Mouse (Mus musculus) CH12F3 (cell line): ENCODE data around the gene Flt3l.
"Not testable (repeated sequence)": the region's sequence is repeated elsewhere in the genome, so short reads cannot be mapped to it uniquely, and the experiment has no call there.

Source experiments
- in situ Hi-C: fragments of 300-500 bp; cut with MboI; formaldehyde crosslinking; loops from 2 replicates; pipeline ENCODE4 v1.14.3; 2020; ENCODE audit warnings: low sequenced_read_pairs

Flt3l gene

DNA sequence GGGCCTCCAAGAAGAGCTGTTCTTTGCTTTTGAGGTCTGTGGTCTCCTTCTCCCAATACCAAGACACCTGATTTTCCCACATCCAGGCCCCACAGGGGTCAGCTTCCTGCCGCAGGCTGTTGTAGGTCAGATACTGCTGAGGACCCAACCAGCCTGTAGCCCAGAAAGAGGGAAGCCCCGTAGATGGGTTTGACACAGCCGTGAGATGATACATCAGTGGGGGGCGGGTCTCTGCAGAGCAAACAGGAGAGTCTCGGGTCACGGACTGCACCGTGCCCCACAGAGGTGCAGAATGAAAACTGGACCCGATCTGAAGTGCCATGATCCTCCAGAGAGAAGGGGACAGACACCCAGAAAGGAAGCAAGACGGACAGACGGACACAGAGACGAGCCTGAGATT lies 33.8 kb downstream of the Flt3l start:
- in situ Hi-C loops, result no loop called here

DNA sequence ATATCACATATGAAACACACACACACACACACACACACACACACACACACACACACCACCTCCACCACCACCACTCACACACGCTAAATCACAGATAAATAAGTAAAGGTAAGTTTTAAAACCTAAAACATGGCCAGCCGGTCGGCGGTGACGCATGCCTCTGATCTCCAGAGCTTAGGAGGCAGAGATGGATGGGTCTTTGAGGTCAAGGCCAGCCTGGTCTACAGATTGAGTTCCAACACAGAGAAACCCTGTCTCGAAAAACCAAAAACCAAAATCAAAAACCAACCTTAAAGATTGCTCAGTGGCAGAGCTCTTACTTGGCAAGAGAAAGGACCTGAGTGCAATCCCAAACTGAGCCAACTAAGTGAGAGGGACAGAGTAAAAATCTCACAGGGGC lies 36.2 kb downstream of the Flt3l start:
- in situ Hi-C loops, result no loop called here

DNA sequence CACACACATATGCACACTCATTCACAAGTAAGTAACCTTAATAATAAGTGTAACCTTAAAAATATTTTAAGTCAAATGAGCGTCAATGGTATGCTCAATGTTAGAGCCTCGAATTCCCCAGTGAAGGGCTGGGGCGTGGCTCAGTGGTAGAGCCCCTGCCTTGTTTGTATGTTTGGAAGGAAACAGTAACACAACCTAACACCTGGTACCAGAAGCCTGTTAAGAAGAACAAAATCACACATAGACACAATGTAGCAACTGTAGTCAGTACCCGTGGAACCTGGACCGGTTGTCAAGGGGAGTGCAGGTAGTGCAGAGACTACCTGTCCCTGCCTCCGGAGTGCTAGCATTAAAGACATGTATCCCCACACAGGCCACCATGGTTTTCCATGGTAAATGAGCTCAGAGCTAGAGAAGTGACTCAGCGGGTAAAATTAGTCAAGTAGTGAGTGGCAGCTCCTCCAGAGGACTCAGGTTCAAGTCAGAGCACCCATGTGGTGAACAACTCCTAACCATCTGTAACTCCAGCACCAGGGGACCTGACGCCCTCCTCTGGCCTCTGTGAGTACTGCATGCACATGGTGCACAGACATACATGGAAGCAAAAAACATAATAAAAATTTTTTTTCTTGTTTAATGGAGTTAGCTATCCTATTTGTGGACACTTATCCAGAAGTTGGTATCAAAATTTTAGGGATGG lies 37.5 kb downstream of the Flt3l start:
- in situ Hi-C loops, result no loop called here

DNA sequence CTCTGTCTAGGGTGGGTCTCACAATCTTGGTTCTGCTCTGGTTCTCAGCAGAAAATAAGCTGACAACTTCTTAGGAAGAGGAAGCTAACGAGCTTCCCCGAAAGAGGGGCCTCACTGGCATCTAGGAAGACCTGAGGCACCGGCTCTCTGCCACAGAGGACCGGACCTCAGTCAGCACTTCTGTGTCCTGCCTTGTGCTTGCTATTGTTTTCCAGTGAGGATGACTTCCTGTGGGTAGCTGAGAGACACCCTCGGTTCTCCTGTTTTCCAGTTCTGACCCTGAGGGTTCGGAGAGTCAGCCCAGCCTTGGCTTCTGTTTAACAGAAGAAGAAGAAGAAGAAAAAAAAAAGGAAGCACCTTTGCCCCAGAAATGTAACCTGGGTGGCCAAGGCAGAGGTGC lies 38.8 kb downstream of the Flt3l start:
- in situ Hi-C loops, result no loop called here

DNA sequence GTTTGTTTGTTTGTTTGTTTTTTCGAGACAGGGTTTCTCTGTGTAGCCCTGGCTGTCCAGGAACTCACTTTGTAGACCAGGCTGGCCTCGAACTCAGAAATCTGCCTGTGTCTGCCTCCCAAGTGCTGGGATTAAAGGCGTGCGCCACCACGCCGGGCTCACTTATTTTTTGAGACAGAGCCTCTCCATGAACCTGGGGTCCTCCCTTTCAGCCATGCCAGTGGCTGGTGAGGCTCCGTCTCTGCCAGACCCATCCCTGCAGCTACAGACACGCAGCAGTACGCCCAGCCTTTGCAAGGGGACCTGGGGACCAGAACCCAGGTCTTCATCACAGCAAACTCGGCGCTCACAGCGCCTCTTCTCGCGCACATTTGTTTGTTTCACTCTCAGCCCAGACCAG lies 40.3 kb downstream of the Flt3l start:
- in situ Hi-C loops, result not testable (repeated sequence)

DNA sequence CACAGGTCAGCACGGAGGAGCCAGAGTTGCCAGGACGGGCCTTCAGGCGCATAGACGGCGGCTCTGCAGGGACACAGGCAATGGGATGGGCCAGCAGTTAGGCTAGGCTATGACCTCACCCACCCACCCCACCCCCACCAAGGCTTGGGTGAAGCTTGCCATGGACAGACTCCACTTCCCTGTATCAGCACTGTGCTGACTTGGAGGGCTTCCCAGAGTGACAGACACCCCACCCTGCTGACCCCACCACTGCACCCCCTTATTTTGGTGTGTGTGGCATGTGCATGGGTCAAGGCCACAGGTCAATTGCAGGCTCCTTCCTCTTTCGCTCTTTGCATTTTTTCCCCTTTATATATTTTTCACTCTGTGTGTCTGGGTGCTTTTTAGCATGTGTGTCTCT lies 40.9 kb downstream of the Flt3l start:
- in situ Hi-C loops, result no loop called here

DNA sequence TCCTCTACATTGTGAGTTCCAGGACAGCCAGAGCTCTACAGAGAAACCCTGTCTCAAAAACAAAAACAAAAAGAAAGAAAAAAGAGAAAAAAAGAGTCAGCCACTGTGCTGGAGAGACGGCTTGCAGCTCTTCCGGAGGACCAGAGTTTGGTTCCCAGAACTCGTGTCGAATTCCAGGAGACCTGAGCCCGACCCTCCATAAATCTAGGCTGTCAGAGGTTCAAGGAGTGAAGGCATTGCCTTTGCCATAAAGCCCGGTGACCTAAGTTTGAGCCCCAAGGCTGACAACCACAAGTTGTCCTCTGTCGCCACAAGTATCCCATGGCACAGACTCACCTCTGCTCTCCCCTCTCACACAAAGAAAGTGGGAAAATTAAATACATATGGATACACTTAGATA lies 42.1 kb downstream of the Flt3l start:
- in situ Hi-C loops, result no loop called here

DNA sequence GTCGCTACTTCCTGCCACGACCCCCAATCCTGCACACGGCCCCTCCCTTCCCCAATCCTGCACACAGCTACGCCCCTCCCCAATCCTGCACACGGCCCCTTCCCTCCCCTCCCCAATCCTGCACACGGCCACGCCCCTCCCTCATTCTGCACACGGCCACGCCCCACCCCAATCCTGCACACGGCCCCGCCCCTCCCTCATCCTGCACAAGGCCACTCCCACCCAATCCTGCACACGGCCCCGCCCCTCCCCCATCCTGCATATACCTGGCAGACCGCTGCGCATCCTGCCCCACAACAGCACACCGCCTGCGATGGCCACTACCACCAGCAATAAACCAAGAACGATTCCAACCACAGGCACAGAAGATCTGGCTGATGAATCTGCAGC lies 42.7 kb downstream of the Flt3l start:
- in situ Hi-C loops, result no loop called here

DNA sequence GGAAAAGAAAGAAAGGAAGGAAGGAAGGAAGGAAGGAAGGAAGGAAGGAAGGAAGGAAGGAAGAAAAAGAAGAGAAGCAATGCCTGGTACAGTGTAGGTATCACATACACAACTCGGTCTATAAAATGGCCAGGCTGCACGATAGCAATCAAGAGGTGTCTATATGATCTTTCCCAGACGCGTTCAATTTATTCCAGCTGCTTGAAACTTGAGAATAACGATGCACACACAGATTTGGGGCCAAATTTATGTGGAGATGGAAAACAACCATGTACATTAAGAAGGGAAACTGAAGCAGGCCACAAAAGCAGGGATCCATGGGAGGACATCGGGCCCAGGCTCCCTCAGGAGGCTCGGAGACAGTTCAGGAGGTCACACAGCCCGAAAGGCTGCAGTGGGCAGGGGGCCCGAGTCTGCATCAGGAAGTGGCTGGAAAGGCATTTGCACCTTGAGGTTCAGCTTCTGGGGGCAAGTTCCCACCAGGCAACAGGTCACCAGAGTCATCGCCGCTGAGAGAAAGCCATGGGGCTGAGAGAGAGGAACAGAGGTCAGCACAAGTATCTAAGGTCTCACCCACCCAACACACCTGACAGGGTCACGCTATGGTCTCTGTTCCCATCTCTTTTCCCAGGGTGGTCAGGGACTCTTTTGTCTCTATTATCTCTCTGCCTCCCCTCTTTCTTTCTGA lies 43.3 kb downstream of the Flt3l start:
- in situ Hi-C loops, result no loop called here

DNA sequence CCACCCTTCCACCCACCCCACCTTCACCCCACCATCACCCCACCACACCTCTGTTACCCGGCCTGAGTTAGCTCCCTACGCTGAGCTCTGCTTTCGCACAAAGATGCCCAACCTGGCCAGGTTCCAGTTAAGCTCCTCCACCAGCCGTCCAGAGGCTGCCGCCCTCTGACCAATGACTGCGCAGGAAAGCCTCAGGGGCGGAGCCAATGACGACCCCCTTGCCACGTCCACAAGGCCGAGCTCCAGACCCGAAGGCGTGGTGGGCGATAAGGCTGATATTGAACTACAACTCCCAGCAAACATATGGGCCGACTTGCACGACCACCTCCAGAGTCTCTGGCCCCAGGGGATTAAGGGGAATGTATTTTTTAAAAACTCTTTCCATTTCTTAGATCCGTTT lies 44.2 kb downstream of the Flt3l start, which contains the start of gene Rcn3:
TSS of gene Rcn3 (minus strand) at position 174 of the 400 bp plus-strand sequence.
- in situ Hi-C loops, result no loop called here

DNA sequence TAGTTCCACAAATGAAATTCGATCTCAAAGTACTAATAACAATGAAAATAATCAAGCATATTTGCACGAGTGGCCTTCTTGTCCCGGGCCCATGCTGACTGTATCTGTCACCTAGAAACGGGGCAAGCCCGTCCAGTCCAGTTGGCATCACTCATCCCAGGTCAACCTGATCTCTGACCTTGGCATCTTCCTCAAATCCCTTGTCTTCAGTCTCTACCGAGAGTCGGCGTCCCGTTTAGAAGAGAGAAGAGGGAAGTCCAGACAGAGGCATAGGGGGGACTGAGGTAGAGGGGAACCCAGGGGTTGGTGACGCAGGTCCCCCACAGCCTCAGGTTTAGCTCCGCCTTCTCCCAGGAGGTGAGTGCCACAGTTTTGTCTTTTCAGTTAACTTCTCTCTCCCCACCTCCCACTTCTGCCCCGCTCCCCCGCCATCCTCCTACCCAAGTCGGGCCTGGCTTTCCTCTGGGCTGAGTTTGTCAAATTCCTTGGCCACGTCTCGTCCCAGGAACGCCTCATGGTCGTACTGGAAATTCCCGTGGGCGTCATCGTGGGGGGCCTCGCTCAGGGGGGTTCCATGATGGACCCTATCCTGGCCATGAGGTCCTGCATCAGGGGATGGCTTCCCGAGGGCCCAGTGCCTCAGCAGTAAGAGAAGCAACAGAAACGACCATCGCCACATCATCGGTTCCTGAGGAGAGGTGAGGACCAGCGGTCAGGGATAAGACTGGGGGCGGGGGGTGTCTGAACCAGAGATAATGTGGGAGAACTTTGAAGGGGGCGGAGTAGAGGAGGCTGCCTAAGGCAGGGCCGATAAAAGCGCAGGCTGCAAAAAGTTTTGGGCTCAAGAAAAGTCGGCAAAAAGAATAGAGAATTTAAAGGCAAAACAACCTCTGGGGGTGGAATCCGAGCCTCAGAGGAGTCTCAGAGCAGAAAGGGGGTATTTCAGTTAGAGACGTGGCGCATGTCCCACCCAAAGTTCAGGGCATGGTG lies 44.9 kb downstream of the Flt3l start:
- in situ Hi-C loops, result no loop called here

DNA sequence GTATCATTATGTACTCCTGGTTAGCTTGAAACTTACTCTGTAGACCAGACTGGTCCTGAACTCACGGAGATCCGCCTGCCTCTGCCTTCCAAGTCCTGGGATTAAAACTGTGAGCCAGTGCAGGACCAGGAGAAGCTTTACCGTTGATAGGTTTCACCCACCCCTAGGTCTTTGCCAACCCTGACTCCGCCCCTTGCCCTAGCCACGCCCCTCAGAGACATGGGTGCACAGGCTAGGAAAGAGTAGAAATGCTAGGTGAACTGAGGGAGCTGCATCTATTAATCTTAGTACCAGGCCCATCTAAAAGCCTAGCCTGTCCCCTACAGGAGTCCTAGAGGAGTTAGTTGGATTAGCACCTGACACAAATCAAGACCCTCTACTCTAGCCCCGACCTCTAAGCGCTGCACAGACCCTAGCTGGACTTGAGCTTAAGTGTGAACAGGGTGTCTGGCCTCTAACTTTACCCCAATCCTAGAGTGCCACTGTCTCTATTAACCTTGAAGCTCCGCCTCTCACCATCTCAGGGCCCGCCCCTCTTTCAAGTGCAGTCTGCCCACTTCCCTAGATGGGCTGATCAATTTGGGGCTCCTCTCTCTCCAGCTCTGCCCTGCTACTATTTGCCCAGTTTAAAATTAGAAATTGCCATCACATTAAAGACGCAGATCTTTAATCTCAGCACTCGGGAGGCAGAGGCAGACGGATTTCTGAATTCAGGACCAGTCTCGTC lies 45.8 kb downstream of the Flt3l start:
- in situ Hi-C loops, result no loop called here

DNA sequence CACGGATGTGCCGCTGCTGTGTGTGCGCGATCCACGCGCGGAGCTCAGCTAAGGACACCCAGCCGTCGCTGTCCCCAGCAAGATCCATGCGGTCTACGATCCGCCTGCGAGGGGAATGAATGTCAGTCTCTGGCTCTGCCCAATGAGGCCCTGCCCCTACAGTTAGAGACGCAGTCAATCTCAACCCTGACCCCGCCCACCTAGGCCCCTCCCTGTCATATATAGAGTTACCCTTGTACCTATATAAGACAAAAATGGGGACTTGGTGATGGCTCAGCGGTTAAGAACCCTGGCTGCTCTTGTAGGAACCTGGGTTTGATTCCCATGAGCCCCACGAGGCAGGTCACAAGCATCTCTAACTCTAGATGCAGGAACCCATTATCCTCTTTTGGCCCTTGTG lies 47.6 kb downstream of the Flt3l start:
- in situ Hi-C loops, result no loop called here

DNA sequence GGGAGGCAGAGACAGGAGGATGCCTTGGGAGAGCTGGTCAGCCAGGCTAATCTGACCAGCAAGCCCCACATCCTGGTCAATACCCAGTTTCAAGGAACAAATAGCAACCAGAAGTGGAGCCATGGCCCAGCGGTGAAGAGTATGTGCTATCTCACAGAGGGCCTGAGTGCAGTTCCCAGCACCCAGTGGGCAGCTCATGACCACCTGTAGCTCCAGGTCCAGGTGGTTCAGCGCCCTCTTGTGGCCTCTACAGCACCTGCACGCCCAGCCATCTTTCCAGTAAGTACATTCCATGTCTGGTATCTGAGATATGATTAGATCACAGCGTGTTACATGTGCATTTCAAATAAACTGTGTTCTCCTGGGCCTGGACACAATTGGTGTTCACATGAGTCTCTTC lies 50.1 kb downstream of the Flt3l start:
- in situ Hi-C loops, result no loop called here

DNA sequence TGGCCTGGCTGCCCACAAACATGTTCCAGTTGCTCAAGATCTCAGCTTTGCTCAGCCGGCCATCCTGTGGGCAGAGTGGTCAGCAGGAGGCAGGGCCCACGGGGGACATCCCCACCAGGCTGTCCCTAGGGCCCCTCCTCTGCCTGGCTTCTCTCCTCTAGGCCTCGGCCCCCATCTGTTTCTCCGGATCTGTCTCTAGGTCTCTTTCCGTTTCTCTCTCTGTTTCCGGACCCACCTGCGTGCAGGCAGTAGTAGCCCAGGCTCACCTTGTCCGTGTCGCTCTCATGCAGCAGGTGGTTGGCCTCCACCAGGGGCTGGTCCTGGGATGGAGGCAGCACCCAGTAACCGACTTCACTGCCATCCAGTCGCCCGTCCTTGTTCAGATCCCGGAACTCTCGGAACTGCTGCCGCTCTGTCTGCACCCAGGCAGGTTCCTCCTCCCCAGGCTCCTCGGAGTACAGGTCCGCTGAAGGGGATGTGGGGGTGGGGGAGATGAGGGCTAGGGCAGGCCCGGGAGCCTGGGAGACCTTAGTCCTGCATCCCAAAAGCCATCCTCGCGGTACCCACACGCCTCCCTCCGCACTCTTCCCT lies 52.8 kb downstream of the Flt3l start:
- in situ Hi-C loops, result no loop called here

DNA sequence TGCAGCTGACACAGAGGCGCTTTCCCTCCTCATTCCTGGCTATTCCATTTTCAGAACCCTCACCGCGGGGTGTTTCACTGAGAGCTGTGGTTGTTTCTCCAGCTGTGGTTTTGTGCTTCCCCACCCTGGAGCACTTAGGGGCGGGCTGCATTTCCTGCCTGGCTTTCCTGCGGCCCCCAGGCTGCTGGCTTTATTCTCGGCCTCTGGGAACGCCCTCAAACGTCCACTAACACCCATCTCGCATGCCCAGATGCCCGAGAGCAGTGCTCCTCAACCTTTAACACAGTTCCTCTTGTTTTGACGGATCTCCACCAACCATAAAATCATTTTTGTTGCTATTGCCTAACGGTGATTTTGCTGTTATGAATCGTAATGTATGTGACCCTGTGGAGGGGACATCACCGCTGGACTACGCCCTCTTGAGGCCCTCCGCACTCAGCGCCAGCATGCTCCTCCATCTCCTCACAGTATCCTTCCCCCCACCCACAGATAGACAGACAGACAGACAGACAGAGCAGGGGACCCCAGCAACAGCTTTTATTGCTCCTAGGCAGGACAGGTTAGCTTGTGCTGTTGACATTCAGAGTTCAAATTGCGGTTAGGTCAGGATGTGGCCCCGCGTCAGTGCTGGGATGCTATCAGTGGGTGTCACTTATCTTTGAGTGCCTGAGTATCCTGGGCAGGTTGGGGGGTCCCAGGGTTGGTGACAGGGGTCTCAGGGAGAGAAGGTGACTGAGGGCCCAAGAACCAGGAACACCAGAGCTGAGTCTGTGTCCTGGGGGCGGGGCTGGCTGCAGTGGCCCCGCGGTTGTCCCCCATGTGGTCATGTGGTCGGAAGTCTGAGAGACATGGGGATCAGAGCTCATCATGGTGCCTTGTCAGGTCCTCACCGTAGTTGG lies 53.6 kb downstream of the Flt3l start:
- in situ Hi-C loops, result no loop called here

DNA sequence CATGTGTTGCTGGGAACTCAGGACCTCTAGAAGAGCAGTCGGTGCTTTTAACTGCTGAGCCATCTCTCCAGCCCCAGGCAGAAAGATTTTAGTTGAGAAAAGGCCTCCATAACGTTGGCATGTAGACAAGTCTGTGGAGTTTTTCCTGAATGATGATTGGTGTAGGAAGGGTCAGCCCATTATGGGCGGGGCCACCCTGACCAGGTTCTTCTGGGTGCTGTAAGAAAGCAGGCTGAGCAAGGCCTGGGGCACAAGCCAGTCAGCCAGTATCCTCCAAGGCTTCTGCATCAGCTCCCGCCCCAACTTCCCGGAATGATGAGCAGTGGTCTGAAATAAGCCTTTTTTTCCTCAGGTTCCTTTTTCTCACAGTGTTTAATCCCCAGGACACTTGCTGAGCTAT lies 55.2 kb downstream of the Flt3l start:
- in situ Hi-C loops, result no loop called here

DNA sequence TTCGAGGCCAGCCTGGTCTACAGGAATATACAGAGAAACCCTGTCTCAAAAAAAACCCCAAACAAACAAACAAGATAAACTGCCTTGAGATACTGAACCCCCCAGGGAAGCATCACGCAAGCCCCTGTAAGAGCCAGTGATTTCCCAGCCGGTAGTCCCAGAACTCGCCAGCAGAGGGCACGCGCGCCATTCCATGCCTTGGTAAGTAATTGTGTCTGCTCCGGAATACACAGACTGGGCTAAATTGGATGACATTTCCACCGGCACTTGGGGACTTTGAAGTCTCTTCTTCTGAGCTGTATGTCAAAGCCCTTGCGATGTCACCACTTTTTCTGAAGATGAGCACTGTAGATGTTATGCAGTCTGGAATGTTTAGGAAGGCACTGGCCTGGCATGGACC lies 56.4 kb downstream of the Flt3l start:
- in situ Hi-C loops, result no loop called here
